Mouse (Mus musculus): ENCODE results near the gene Klhdc9. TPM values are rescaled to one million over a fixed set of nuclear protein-coding genes. Genes with fewer than 3 reads are reported as not detected.
A peak's percentile ranks its signal among the peaks of the same experiment; 100 is the strongest.

Klhdc9 gene
- polyA plus RNA-seq, 1 experiment = 0.16 TPM

DNA sequence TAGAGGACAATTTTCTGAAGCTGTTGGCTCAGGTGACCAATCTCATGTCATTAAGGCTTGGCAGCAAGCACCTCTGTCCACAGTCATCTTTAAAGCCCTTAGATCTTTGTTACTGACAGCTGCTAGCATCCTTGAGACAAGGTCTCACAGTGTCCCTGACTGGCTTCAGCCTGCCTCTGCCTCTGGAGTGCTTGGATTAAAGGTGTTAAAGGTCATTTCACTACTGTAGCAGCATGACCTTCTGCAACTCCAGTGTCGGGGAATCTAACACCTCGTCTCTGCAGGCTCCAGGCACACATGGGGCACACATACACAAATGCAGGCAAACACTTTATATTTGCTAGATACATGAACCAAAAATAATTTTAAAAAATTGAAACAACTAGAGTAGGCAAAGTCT lies 35.0 kb downstream of the Klhdc9 start:
- TF ChIP-seq CTCF (IDR thresholded peaks at IDR 0.05; ENCODE audit: extremely low read depth, insufficient read length, insufficient replicate concordance, low read depth, low read length) (no peak), POLR2A (IDR thresholded peaks at IDR 0.05; ENCODE audit: low read depth, low read length) (no peak)
- no peak overlapping the region for H3K4me3 ChIP-seq (ENCODE audit: low read depth, low read length)
- H3K27ac ChIP-seq (ENCODE audit: insufficient read depth, low read depth, low read length) = no peak overlapping the region
- WGBS = 66% methylated on average over 2 of the region's 2 CpGs
- peaks cover 11% of the 10 kb centered on the region; the same call in 1 of the 2 replicates for H3K4me1 ChIP-seq (ENCODE audit: control insufficient read depth, insufficient read depth, insufficient read length, low read length)
- H3K36me3 ChIP-seq (ENCODE audit: control insufficient read depth, insufficient read depth, low read length) = no peaks in the 10 kb centered on the region
- no peaks in the 10 kb centered on the region for H3K27me3 ChIP-seq (ENCODE audit: control insufficient read depth, insufficient read depth, low read length)

DNA sequence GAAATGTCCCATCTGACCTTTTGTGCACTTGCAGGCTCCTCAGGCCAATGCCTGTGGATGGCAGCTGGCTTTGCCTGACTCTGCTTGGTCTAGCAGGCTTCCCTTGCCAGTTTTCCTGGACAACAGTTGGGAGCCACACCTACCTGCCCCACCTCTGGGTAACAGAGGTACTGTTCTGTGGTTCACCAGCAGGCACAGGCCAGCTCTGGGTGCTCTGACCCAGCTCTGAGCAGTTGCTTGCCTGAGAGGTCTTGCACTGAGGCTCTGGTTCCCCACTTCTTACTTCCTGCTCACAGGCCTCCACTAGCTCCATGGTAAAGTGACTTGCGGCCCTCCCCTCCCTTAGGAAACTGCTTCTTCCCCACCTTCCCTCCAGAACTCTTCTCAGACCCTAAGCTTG lies 38.6 kb downstream of the Klhdc9 start:
- Histone ChIP-seq H3K27me3 (ENCODE audit: control insufficient read depth, insufficient read depth, low read length) (no peaks in the 10 kb centered on the region), H3K27ac (ENCODE audit: insufficient read depth, low read depth, low read length) (no peak overlapping the region), H3K4me3 (ENCODE audit: low read depth, low read length) (no peak overlapping the region), H3K36me3 (ENCODE audit: control insufficient read depth, insufficient read depth, low read length) (no peaks in the 10 kb centered on the region), H3K4me1 (ENCODE audit: control insufficient read depth, insufficient read depth, insufficient read length, low read length) (peaks cover 7% of the 10 kb centered on the region; the same call in 1 of the 2 replicates)
- no peak for TF ChIP-seq POLR2A (IDR thresholded peaks at IDR 0.05; ENCODE audit: low read depth, low read length)
- TF ChIP-seq CTCF (IDR thresholded peaks at IDR 0.05; ENCODE audit: extremely low read depth, insufficient read length, insufficient replicate concordance, low read depth, low read length) = no peak
- WGBS = 67% methylated on average over 1 of the region's 1 CpGs

DNA sequence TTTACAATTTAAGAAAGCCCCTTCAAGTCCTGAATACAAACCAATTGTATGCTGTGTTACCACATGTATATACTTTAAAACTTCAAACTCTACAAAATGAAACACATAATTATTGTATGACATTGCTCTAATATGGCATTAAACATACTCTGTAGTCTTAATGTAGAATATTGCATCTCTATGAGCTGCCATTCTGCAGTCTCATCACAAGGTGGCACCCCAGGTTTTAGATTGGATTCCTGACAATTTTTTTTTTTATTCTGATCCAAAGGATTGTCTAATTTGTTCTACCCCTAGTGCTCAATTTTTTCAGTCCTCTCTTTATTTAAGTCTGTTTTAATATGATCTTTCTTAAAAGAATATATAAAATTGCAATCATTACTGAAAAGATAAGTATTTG lies 39.2 kb downstream of the Klhdc9 start:
- Histone ChIP-seq H3K27ac (ENCODE audit: insufficient read depth, low read depth, low read length) (no peak overlapping the region), H3K36me3 (ENCODE audit: control insufficient read depth, insufficient read depth, low read length) (no peaks in the 10 kb centered on the region), H3K27me3 (ENCODE audit: control insufficient read depth, insufficient read depth, low read length) (no peaks in the 10 kb centered on the region), H3K4me3 (ENCODE audit: low read depth, low read length) (no peak overlapping the region), H3K4me1 (ENCODE audit: control insufficient read depth, insufficient read depth, insufficient read length, low read length) (peaks cover 7% of the 10 kb centered on the region; the same call in 1 of the 2 replicates)
- no peak for TF ChIP-seq CTCF (IDR thresholded peaks at IDR 0.05; ENCODE audit: extremely low read depth, insufficient read length, insufficient replicate concordance, low read depth, low read length)
- TF ChIP-seq POLR2A (IDR thresholded peaks at IDR 0.05; ENCODE audit: low read depth, low read length) = no peak

DNA sequence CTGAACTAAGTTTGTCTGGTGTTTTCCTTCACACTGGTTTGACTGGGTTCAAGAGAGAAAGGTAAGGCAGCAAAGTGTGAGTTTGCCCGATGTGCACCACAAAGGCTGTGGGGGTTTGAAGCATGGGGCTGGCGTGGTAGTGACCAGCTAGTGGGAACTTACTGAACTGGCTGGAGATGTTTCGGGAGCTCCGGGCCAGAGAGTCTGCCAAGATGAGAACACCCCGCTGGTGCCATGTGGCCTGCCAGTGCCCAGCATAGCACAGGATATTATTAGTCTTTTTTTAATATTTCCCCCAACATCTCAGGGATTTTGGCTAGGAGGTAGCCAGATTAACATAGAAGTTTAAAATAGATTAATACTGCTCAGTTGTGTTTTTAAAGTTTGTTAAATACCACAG lies 40.4 kb downstream of the Klhdc9 start:
- 42% methylated on average over 5 of the region's 5 CpGs for WGBS
- 0 out of 2 replicates have a peak overlapping the region, but pooled peaks have one; percentile 24 for H3K4me3 ChIP-seq (ENCODE audit: low read depth, low read length)

DNA sequence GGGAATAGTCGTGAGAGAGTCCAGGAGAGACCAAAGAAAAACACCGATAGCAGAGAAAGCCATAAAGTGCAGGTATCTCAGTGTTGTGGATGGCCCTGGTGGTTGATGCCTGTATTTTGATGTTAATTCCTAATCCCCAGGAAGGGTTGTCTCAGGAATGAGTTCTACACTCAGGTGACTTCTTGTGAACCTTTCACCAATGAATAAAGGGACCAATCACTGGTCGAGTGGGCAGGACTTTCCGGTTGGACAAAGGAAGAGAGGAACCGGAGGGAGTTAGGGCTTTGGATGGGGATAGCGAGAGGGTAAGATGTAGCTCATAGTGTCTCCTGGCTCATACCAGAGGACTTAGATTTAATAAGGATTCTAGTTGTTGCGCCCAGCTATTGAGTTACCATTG lies 40.9 kb downstream of the Klhdc9 start:
- 30% methylated on average over 7 of the region's 7 CpGs for WGBS
- no peak overlapping the region for H3K27ac ChIP-seq (ENCODE audit: insufficient read depth, low read depth, low read length)
- peaks cover 5% of the 10 kb centered on the region; the same call in 1 of the 2 replicates for H3K4me1 ChIP-seq (ENCODE audit: control insufficient read depth, insufficient read depth, insufficient read length, low read length)
- H3K4me3 ChIP-seq (ENCODE audit: low read depth, low read length) = no peak overlapping the region
- no peak for TF ChIP-seq POLR2A (IDR thresholded peaks at IDR 0.05; ENCODE audit: low read depth, low read length)
- TF ChIP-seq CTCF (IDR thresholded peaks at IDR 0.05; ENCODE audit: extremely low read depth, insufficient read length, insufficient replicate concordance, low read depth, low read length) = no peak
- H3K27me3 ChIP-seq (ENCODE audit: control insufficient read depth, insufficient read depth, low read length) = no peaks in the 10 kb centered on the region
- H3K36me3 ChIP-seq (ENCODE audit: control insufficient read depth, insufficient read depth, low read length) = no peaks in the 10 kb centered on the region

More for the DNA sequence above, 40.4 kb downstream of the Klhdc9 start:
- no peak for TF ChIP-seq POLR2A (IDR thresholded peaks at IDR 0.05; ENCODE audit: low read depth, low read length)
- TF ChIP-seq CTCF (IDR thresholded peaks at IDR 0.05; ENCODE audit: extremely low read depth, insufficient read length, insufficient replicate concordance, low read depth, low read length) = no peak
- Histone ChIP-seq H3K27ac (ENCODE audit: insufficient read depth, low read depth, low read length) (no peak overlapping the region), H3K4me1 (ENCODE audit: control insufficient read depth, insufficient read depth, insufficient read length, low read length) (peaks cover 5% of the 10 kb centered on the region; the same call in 1 of the 2 replicates), H3K27me3 (ENCODE audit: control insufficient read depth, insufficient read depth, low read length) (no peaks in the 10 kb centered on the region), H3K36me3 (ENCODE audit: control insufficient read depth, insufficient read depth, low read length) (no peaks in the 10 kb centered on the region)

DNA sequence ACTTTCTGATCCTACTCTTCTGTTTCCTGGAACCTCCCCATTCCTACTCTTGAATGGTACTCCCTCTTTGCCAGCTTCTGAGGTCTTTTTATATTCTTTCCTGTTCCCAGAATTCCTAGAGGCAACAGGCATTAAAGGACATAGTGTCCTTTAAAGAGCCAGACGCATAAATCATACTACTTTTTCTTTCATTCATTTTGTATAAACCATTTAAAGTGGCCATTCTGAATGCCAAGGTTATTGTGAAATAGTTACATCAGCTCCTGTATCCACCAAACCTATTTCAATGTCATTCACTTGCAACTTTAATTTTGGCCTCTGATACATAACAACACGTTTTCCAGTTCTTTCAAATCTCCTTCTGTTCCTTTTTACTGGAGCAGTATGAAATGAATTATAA lies 51.3 kb downstream of the Klhdc9 start:
- H3K4me1 ChIP-seq (ENCODE audit: control insufficient read depth, insufficient read depth, insufficient read length, low read length) = no peaks in the 10 kb centered on the region
- no peak overlapping the region for H3K4me3 ChIP-seq (ENCODE audit: low read depth, low read length)
- 72% methylated on average over 2 of the region's 2 CpGs for WGBS
- no peaks in the 10 kb centered on the region for H3K36me3 ChIP-seq (ENCODE audit: control insufficient read depth, insufficient read depth, low read length)
- 0 out of 2 replicates have a peak, but pooled peaks cover 2% of the 10 kb centered on the region for H3K27me3 ChIP-seq (ENCODE audit: control insufficient read depth, insufficient read depth, low read length)
- H3K27ac ChIP-seq (ENCODE audit: insufficient read depth, low read depth, low read length) = no peak overlapping the region
- no peak for TF ChIP-seq POLR2A (IDR thresholded peaks at IDR 0.05; ENCODE audit: low read depth, low read length)
- no peak for TF ChIP-seq CTCF (IDR thresholded peaks at IDR 0.05; ENCODE audit: extremely low read depth, insufficient read length, insufficient replicate concordance, low read depth, low read length)

Other genes starting within 250 kb of the Klhdc9 start
- 0.96 and 1.2 TPM in 2 replicates for gene Cfap126, start 246.9 kb downstream of the Klhdc9 start, polyA plus RNA-seq (2012; rRNA removed)
- gene Sdhc, start 210.2 kb downstream of the Klhdc9 start, polyA plus RNA-seq (2012; rRNA removed) = 120 and 226 TPM in 2 replicates
- gene Mpz, start 210.1 kb downstream of the Klhdc9 start, polyA plus RNA-seq (2012; rRNA removed) = 0.28 and 0.66 TPM in 2 replicates
- 10.9 and 13.9 TPM in 2 replicates for gene Pcp4l1, start 164.5 kb downstream of the Klhdc9 start, polyA plus RNA-seq (2012; rRNA removed)
- 18.5 and 28.9 TPM in 2 replicates for gene Nr1i3, start 146.8 kb downstream of the Klhdc9 start, polyA plus RNA-seq (2012; rRNA removed)
- gene Tomm40l, start 138.3 kb downstream of the Klhdc9 start, polyA plus RNA-seq (2012; rRNA removed) = 17.0 and 21.2 TPM in 2 replicates
- 0.94 TPM in 1 of 2 replicates, not detected in the other for gene Apoa2, start 135.7 kb downstream of the Klhdc9 start, polyA plus RNA-seq (2012; rRNA removed)
- gene Fcer1g, start 126.4 kb downstream of the Klhdc9 start, polyA plus RNA-seq (2012; rRNA removed) = 36.9 and 46.7 TPM in 2 replicates
- gene Adamts4, start 110.4 kb downstream of the Klhdc9 start, polyA plus RNA-seq (2012; rRNA removed) = 1.5 and 2.6 TPM in 2 replicates
- gene Ndufs2, start 109.4 kb downstream of the Klhdc9 start, polyA plus RNA-seq (2012; rRNA removed) = 79.8 and 116 TPM in 2 replicates
- 38.5 and 78.5 TPM in 2 replicates for gene B4galt3, start 90.5 kb downstream of the Klhdc9 start, polyA plus RNA-seq (2012; rRNA removed)
- 15.4 and 23.4 TPM in 2 replicates for gene Ppox, start 79.6 kb downstream of the Klhdc9 start, polyA plus RNA-seq (2012; rRNA removed)
- 18.3 and 30.2 TPM in 2 replicates for gene Usp21, start 72.8 kb downstream of the Klhdc9 start, polyA plus RNA-seq (2012; rRNA removed)
- 6.3 and 10.8 TPM in 2 replicates for gene Ufc1, start 65.8 kb downstream of the Klhdc9 start, polyA plus RNA-seq (2012; rRNA removed)
- gene Dedd, start 31.7 kb downstream of the Klhdc9 start, polyA plus RNA-seq (2012; rRNA removed) = 24.5 and 40.7 TPM in 2 replicates
- gene Nit1, start 15.2 kb downstream of the Klhdc9 start, polyA plus RNA-seq (2012; rRNA removed) = 36.8 and 50.7 TPM in 2 replicates
- 5.0 and 7.5 TPM in 2 replicates for gene Pfdn2, start 15.1 kb downstream of the Klhdc9 start, polyA plus RNA-seq (2012; rRNA removed)
- gene Nectin4, start 9.3 kb upstream of the Klhdc9 start, polyA plus RNA-seq (2012; rRNA removed) = 0.33 and 1.1 TPM in 2 replicates
- gene Arhgap30, start 28.2 kb upstream of the Klhdc9 start, polyA plus RNA-seq (2012; rRNA removed) = 3.8 and 6.1 TPM in 2 replicates
- 55.0 and 87.8 TPM in 2 replicates for gene Usf1, start 50.5 kb upstream of the Klhdc9 start, polyA plus RNA-seq (2012; rRNA removed)
- 52.0 and 53.7 TPM in 2 replicates for gene Tstd1, start 58.1 kb upstream of the Klhdc9 start, polyA plus RNA-seq (2012; rRNA removed)
- gene F11r, start 76.7 kb upstream of the Klhdc9 start, polyA plus RNA-seq (2012; rRNA removed) = 49.7 and 142 TPM in 2 replicates
- 3.6 and 5.0 TPM in 2 replicates for gene Alyref2, start 142.7 kb upstream of the Klhdc9 start, polyA plus RNA-seq (2012; rRNA removed)
- 566 and 2,950 TPM in 2 replicates for gene Itln1, start 174.5 kb upstream of the Klhdc9 start, polyA plus RNA-seq (2012; rRNA removed)
- 1.2 and 2.0 TPM in 2 replicates for gene Cd244a, start 198.4 kb upstream of the Klhdc9 start, polyA plus RNA-seq (2012; rRNA removed)
- gene Ly9, start 246.6 kb upstream of the Klhdc9 start, polyA plus RNA-seq (2012; rRNA removed) = 0.85 and 1.5 TPM in 2 replicates

Measured in small intestine, adult 2 months (tissue).